Mouse (Mus musculus): ENCODE measurements around the gene Pla2g2f.
A peak's percentile ranks its signal among the peaks of the same experiment; 100 is the strongest.

Pla2g2f gene

GRCm38 (mm10) chr4:138716697-138717096, 40.7 kb downstream of the Pla2g2f start:
- no peak for DNase-seq (ENCODE audit: low spot score in 2 of 2)

- no peak for DNase-seq (ENCODE audit: low spot score in 2 of 2)
Observed at GRCm38 (mm10) chr4:138714186-138714585, 43.2 kb downstream of the Pla2g2f start.

- DNase-seq (ENCODE audit: low spot score in 2 of 2) = no peak
Observed at GRCm38 (mm10) chr4:138712621-138713020, 44.8 kb downstream of the Pla2g2f start.

- DNase-seq (ENCODE audit: low spot score in 2 of 2) = no peak
Observed at GRCm38 (mm10) chr4:138712096-138712495, 45.3 kb downstream of the Pla2g2f start.

- DNase-seq (ENCODE audit: low spot score in 2 of 2) = no peak
Observed at GRCm38 (mm10) chr4:138711051-138711820, 46.2 kb downstream of the Pla2g2f start.

GRCm38 (mm10) chr4:138710633-138711032, 46.8 kb downstream of the Pla2g2f start:
- DNase-seq (ENCODE audit: low spot score in 2 of 2) = peak in 1 of 2 experiments; percentile 27

GRCm38 (mm10) chr4:138709944-138710343, 47.5 kb downstream of the Pla2g2f start:
- DNase-seq (ENCODE audit: low spot score in 2 of 2) = no peak

- no peak for DNase-seq (ENCODE audit: low spot score in 2 of 2)
Observed at GRCm38 (mm10) chr4:138709246-138709645, 48.2 kb downstream of the Pla2g2f start.

GRCm38 (mm10) chr4:138708636-138709035, 48.8 kb downstream of the Pla2g2f start:
- peak in 1 of 2 experiments; percentile 63 for DNase-seq (ENCODE audit: low spot score in 2 of 2)

- DNase-seq (ENCODE audit: low spot score in 2 of 2) = no peak
Observed at GRCm38 (mm10) chr4:138706620-138707019, 50.8 kb downstream of the Pla2g2f start.

- DNase-seq (ENCODE audit: low spot score in 2 of 2) = no peak
Observed at GRCm38 (mm10) chr4:138704169-138704568, 53.3 kb downstream of the Pla2g2f start.

GRCm38 (mm10) chr4:138703591-138703990, 53.8 kb downstream of the Pla2g2f start:
- DNase-seq (ENCODE audit: low spot score in 2 of 2) = no peak

- DNase-seq (ENCODE audit: low spot score in 2 of 2) = no peak
Observed at GRCm38 (mm10) chr4:138702528-138702927, 54.9 kb downstream of the Pla2g2f start.

GRCm38 (mm10) chr4:138702031-138702430, 55.4 kb downstream of the Pla2g2f start:
- DNase-seq (ENCODE audit: low spot score in 2 of 2) = no peak

- DNase-seq (ENCODE audit: low spot score in 2 of 2) = no peak
Observed at GRCm38 (mm10) chr4:138701111-138701510, 56.3 kb downstream of the Pla2g2f start.
